In the genomic region with DNA sequence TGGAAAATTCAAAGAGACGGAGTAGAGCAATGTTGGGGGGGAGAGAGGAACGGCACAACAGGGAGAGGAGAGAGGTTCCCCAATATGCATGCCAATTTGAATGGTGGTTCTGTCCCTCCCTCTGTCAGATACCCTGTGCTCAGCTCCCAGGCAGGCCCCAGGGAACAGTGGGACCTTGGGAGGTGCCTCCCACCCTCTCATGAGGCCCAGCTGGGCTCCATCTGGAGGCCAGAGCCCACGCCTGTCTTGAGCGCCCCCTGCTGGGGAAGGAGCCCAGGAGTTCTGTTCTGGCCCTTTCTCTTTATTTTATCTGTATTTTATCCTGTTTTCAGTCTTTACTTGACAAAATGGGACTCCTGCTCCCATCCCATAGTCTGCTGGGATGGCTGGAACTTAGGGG, we compare ENCODE assay signal across 9 mouse cellular contexts. TPM values are rescaled to one million over a fixed set of nuclear protein-coding genes. Genes with fewer than 3 reads are reported as not detected.
A peak's percentile ranks its signal among the peaks of the same experiment; 100 is the strongest.
DNase-seq lines count a peak whose midpoint lies in the region; ATAC-seq and TF ChIP-seq lines count a peak whose summit lies in the region.
"Had no signal": no experiment of that assay in that cellular context is flagged by ENCODE, and none has a peak within 500 bp of the region (broad histone marks: within the 10 kb centered on the region; RNA-seq: fewer than 3 reads in every experiment).

No protein-coding gene starts in this region.

- peaks cover 10% of the 10 kb centered on the region; the same call in 1 of the 2 replicates for H3K27me3 ChIP-seq in heart, embryonic 10.5 days (ENCODE audit: insufficient read depth, poor library complexity, severe bottlenecking)
- H3K27me3 ChIP-seq in C2C12 (ENCODE audit: control insufficient read depth, insufficient read depth, insufficient read length): no peaks in the 10 kb centered on the region
- peaks cover 29% of the 10 kb centered on the region; the same call in 1 of the 2 replicates for H3K27me3 ChIP-seq in limb, embryonic 12.5 days
- H3K27me3 ChIP-seq: embryonic facial prominence, embryonic 13.5 days had no signal

- H3K9me3 ChIP-seq in heart, embryonic 10.5 days: no peaks in the 10 kb centered on the region
- no peaks in the 10 kb centered on the region for H3K9me3 ChIP-seq in limb, embryonic 12.5 days
- H3K9me3 ChIP-seq: embryonic facial prominence, embryonic 13.5 days had no signal

- no peak overlapping the region for H3K4me3 ChIP-seq in heart, embryonic 10.5 days
- H3K4me3 ChIP-seq in C2C12 (ENCODE audit: insufficient read depth, poor library complexity, severe bottlenecking): no peak overlapping the region
- H3K4me3 ChIP-seq in limb, embryonic 12.5 days (replicated peaks): no peak overlapping the region
- H3K4me3 ChIP-seq in olfactory bulb, adult 2 months (ENCODE audit: insufficient read depth, low read depth, low read length): no peak overlapping the region
- H3K4me3 ChIP-seq: embryonic facial prominence, embryonic 13.5 days had no signal

- DNase-seq in heart, adult 11 months: peak; percentile 92
- no peak for DNase-seq in heart, embryonic 10.5 days (ENCODE audit: low spot score)
- DNase-seq in adrenal gland, postnatal 14 days: peak; percentile 85

- no peak overlapping the region for H3ac ChIP-seq in C2C12 (ENCODE audit: control insufficient read depth, insufficient read length, low read depth)

- 34% methylated on average over 4 of the region's 4 CpGs for WGBS in heart, embryonic 10.5 days
- WGBS in limb, embryonic 12.5 days: 33% methylated on average over 4 of the region's 4 CpGs
- WGBS in olfactory bulb, adult 2 months: 28% methylated on average over 4 of the region's 4 CpGs

- H3K79me2 ChIP-seq in C2C12 (ENCODE audit: control insufficient read depth, insufficient read depth): no peaks in the 10 kb centered on the region

- H3K79me3 ChIP-seq in C2C12 (ENCODE audit: low read depth): no peaks in the 10 kb centered on the region

- H3K4me2 ChIP-seq in limb, embryonic 12.5 days: no peak overlapping the region
- H3K4me2 ChIP-seq: embryonic facial prominence, embryonic 13.5 days had no signal

- peak; percentile 35 for TF ChIP-seq CTCF in C2C12 (IDR thresholded peaks at IDR 0.05; ENCODE audit: control insufficient read depth, insufficient read depth, insufficient read length)
- peak; percentile 75 for TF ChIP-seq CTCF in olfactory bulb, adult 2 months (IDR thresholded peaks at IDR 0.05; ENCODE audit: insufficient read depth, low read depth, low read length)

- H3K4me1 ChIP-seq in heart, embryonic 10.5 days: no peaks in the 10 kb centered on the region
- H3K4me1 ChIP-seq in limb, embryonic 12.5 days (replicated peaks): no peaks in the 10 kb centered on the region
- no peaks in the 10 kb centered on the region for H3K4me1 ChIP-seq in olfactory bulb, adult 2 months (ENCODE audit: control insufficient read depth, insufficient read depth, low read length)

- H3K36me3 ChIP-seq in heart, embryonic 10.5 days: no peaks in the 10 kb centered on the region
- H3K36me3 ChIP-seq in C2C12 (ENCODE audit: control insufficient read depth, insufficient read depth): no peaks in the 10 kb centered on the region
- H3K36me3 ChIP-seq in limb, embryonic 12.5 days: no peaks in the 10 kb centered on the region
- H3K36me3 ChIP-seq: embryonic facial prominence, embryonic 13.5 days had no signal

- ATAC-seq in granulocyte monocyte progenitor cell, adult 5-6 weeks (replicated peaks; ENCODE audit: poor library complexity, severe bottlenecking): peak; percentile 79
- 0 out of 2 replicates have a peak, but pooled peaks have one; percentile 20 for ATAC-seq in limb, embryonic 12.5 days (ENCODE audit: insufficient number of reproducible peaks, insufficient read depth, low FRiP score, low TSS enrichment, low read depth)
- no peak for ATAC-seq in inflammation-experienced regulatory T-cells, adult 6 months

- no peak for TF ChIP-seq POLR2A in olfactory bulb, adult 2 months (IDR thresholded peaks at IDR 0.05; ENCODE audit: insufficient read depth, low read depth, low read length)

- no peak overlapping the region for H3K27ac ChIP-seq in heart, embryonic 10.5 days
- no peak overlapping the region for H3K27ac ChIP-seq in limb, embryonic 12.5 days
- no peak overlapping the region for H3K27ac ChIP-seq in olfactory bulb, adult 2 months (ENCODE audit: insufficient read depth, low read depth, low read length)
- H3K27ac ChIP-seq: embryonic facial prominence, embryonic 13.5 days had no signal

- no peak overlapping the region for H3K9ac ChIP-seq in limb, embryonic 12.5 days (replicated peaks)
- H3K9ac ChIP-seq: embryonic facial prominence, embryonic 13.5 days had no signal

TF ChIP-seq in C2C12, 6 proteins besides CTCF, POLR2A, EP300 and RAD21:
- TF ChIP-seq CEBPB (IDR thresholded peaks at IDR 0.05; ENCODE audit: low read depth) (no peak), FOSL1 (IDR thresholded peaks at IDR 0.05; ENCODE audit: insufficient read depth, low read length, poor library complexity, severe bottlenecking) (no peak), MYOG (IDR thresholded peaks at IDR 0.05; ENCODE audit: control insufficient read depth, extremely low read depth, insufficient read length) (no peak), USF1 (IDR thresholded peaks at IDR 0.05; ENCODE audit: low read depth) (no peak), MAX (IDR thresholded peaks at IDR 0.05) (no peak), MYOD1 (IDR thresholded peaks at IDR 0.05; ENCODE audit: control insufficient read depth, insufficient read length, low read depth) (no peak)

RNA-seq across cellular contexts. Expression of a gene that starts 27.5 kb away (rescaled TPM):
- polyA plus RNA-seq in heart, embryonic 10.5 days (2016; fragmentation: Nextera tagmentation; extraction: Ambion mirVana): 1.3 and 2.1 TPM in 2 replicates
- not detected for polyA plus RNA-seq in C2C12 (2012; fragmentation: generic; extraction: Trizol)
- 1.8 TPM in 2 replicates for total RNA-seq in adrenal gland, postnatal 14 days (2021)
- not detected in 2 replicates for total RNA-seq in granulocyte monocyte progenitor cell, adult 5-6 weeks (2014; fragmentation: Nextera tagmentation)
- 1.5 TPM in 1 of 2 replicates, not detected in the other for total RNA-seq in granulocyte monocyte progenitor cell, adult 5-6 weeks (2017)
- 0.42 TPM in 1 of 2 replicates, not detected in the other for polyA plus RNA-seq in limb, embryonic 12.5 days (2016; fragmentation: Nextera tagmentation; extraction: Ambion mirVana)
- polyA plus RNA-seq in olfactory bulb, adult 2 months (2012; ENCODE audit: insufficient read depth, insufficient read length, low replicate concordance, missing spikeins): not detected in 2 replicates
- polyA plus RNA-seq in inflammation-experienced regulatory T-cells, adult 6 months (2017; shearing (Covaris generic)): 1 to 10 TPM in 1 of 3 experiments, not detected in 2; 4.0 TPM
- polyA plus RNA-seq: embryonic facial prominence, embryonic 13.5 days had no signal

RNA-seq across cellular contexts. Expression of a gene that starts 28.9 kb away (rescaled TPM):
- 48.3 and 50.4 TPM in 2 replicates for polyA plus RNA-seq in heart, embryonic 10.5 days (2016; fragmentation: Nextera tagmentation; extraction: Ambion mirVana)
- polyA plus RNA-seq in C2C12 (2012; fragmentation: generic; extraction: Trizol): 27.6 TPM
- 16.1 and 26.1 TPM in 2 replicates for total RNA-seq in adrenal gland, postnatal 14 days (2021)
- total RNA-seq in granulocyte monocyte progenitor cell, adult 5-6 weeks (2014; fragmentation: Nextera tagmentation): 23.6 and 31.1 TPM in 2 replicates
- total RNA-seq in granulocyte monocyte progenitor cell, adult 5-6 weeks (2017): 13.9 and 18.8 TPM in 2 replicates
- 59.5 and 59.9 TPM in 2 replicates for polyA plus RNA-seq in limb, embryonic 12.5 days (2016; fragmentation: Nextera tagmentation; extraction: Ambion mirVana)
- not detected in 2 replicates for polyA plus RNA-seq in olfactory bulb, adult 2 months (2012; ENCODE audit: insufficient read depth, insufficient read length, low replicate concordance, missing spikeins)
- 10 to 100 TPM; 46.9 to 59.2 (median 50.1) TPM for polyA plus RNA-seq in inflammation-experienced regulatory T-cells, adult 6 months (2017; shearing (Covaris generic))

RNA-seq across cellular contexts. Expression of a gene that starts 47.2 kb away (rescaled TPM):
- 19.2 and 23.6 TPM in 2 replicates for polyA plus RNA-seq in heart, embryonic 10.5 days (2016; fragmentation: Nextera tagmentation; extraction: Ambion mirVana)
- 22.9 TPM for polyA plus RNA-seq in C2C12 (2012; fragmentation: generic; extraction: Trizol)
- total RNA-seq in adrenal gland, postnatal 14 days (2021): 122 and 126 TPM in 2 replicates
- total RNA-seq in granulocyte monocyte progenitor cell, adult 5-6 weeks (2014; fragmentation: Nextera tagmentation): not detected in 2 replicates
- not detected in 2 replicates for total RNA-seq in granulocyte monocyte progenitor cell, adult 5-6 weeks (2017)
- polyA plus RNA-seq in limb, embryonic 12.5 days (2016; fragmentation: Nextera tagmentation; extraction: Ambion mirVana): 15.2 and 15.8 TPM in 2 replicates
- polyA plus RNA-seq in olfactory bulb, adult 2 months (2012; ENCODE audit: insufficient read depth, insufficient read length, low replicate concordance, missing spikeins): not detected in 2 replicates
- polyA plus RNA-seq in inflammation-experienced regulatory T-cells, adult 6 months (2017; shearing (Covaris generic)): 1 to 10 TPM in 1 of 3 experiments, under 1 TPM in 2; 0.45 to 1.2 (median 0.50) TPM

Comparison
In these comparisons a context has a peak if more than half of its experiments do, and no peak if none do; other contexts are left out.
1. RNA of a gene that starts 28.9 kb away (polyA plus RNA-seq): 59.5 to 59.9 TPM in limb, embryonic 12.5 days, 48.3 to 50.4 TPM in heart, embryonic 10.5 days, 46.9 to 59.2 TPM in inflammation-experienced regulatory T-cells, adult 6 months and 27.6 TPM in C2C12 (single experiment); not detected in olfactory bulb, adult 2 months; every median in the first group is over 10 times any median in the second.